Mouse (Mus musculus) urinary bladder, postnatal 36 days (tissue): ENCODE measurements around the gene Cacna2d1.
A peak's percentile ranks its signal among the peaks of the same experiment; 100 is the strongest.

Source experiments
- DNase-seq, 2 experiments: peaks; one replicate each; pipeline ENCODE4 v3.0.0; 2022; ENCODE audit warnings: low spot score in 2 of 2, mixed read lengths in 1 of 2

The Cacna2d1 gene

GRCm38 (mm10) chr5:16252738-16253513 is 318.4 kb downstream of the Cacna2d1 start:
- DNase-seq, result no peak

- no peak for DNase-seq
Measured at GRCm38 (mm10) chr5:16253768-16254167, 319.3 kb downstream of the Cacna2d1 start.

GRCm38 (mm10) chr5:16265385-16265784 is 330.9 kb downstream of the Cacna2d1 start:
- no peak for DNase-seq

- DNase-seq, result no peak
Measured at GRCm38 (mm10) chr5:16277058-16277457, 342.6 kb downstream of the Cacna2d1 start.

GRCm38 (mm10) chr5:16281229-16281628 is 346.7 kb downstream of the Cacna2d1 start:
- no peak for DNase-seq

GRCm38 (mm10) chr5:16293223-16293622 is 358.7 kb downstream of the Cacna2d1 start:
- no peak for DNase-seq

GRCm38 (mm10) chr5:16293825-16294224 is 359.3 kb downstream of the Cacna2d1 start:
- DNase-seq, result no peak

- DNase-seq, result no peak
Measured at GRCm38 (mm10) chr5:16294708-16295107, 360.2 kb downstream of the Cacna2d1 start.

- DNase-seq, result no peak
Measured at GRCm38 (mm10) chr5:16297170-16297771, 362.8 kb downstream of the Cacna2d1 start.

- no peak for DNase-seq
Measured at GRCm38 (mm10) chr5:16299631-16300030, 365.1 kb downstream of the Cacna2d1 start.

GRCm38 (mm10) chr5:16309168-16310006 is 374.9 kb downstream of the Cacna2d1 start:
- DNase-seq, result peak; percentile 60 to 62

- no peak for DNase-seq
Measured at GRCm38 (mm10) chr5:16314242-16314641, 379.8 kb downstream of the Cacna2d1 start.

- DNase-seq, result no peak
Measured at GRCm38 (mm10) chr5:16315983-16316390, 381.5 kb downstream of the Cacna2d1 start.

- DNase-seq, result no peak
Measured at GRCm38 (mm10) chr5:16317680-16318242, 383.3 kb downstream of the Cacna2d1 start.

GRCm38 (mm10) chr5:16326610-16327009 is 392.1 kb downstream of the Cacna2d1 start:
- DNase-seq, result no peak

- no peak for DNase-seq
Measured at GRCm38 (mm10) chr5:16345393-16345792, 410.9 kb downstream of the Cacna2d1 start.

- no peak for DNase-seq
Measured at GRCm38 (mm10) chr5:16355816-16356215, 421.3 kb downstream of the Cacna2d1 start.

GRCm38 (mm10) chr5:16357709-16358108 is 423.2 kb downstream of the Cacna2d1 start:
- no peak for DNase-seq

GRCm38 (mm10) chr5:16362076-16362475 is 427.6 kb downstream of the Cacna2d1 start:
- DNase-seq, result no peak

GRCm38 (mm10) chr5:16363171-16363570 is 428.7 kb downstream of the Cacna2d1 start:
- DNase-seq, result no peak

- DNase-seq, result no peak
Measured at GRCm38 (mm10) chr5:16370706-16371105, 436.2 kb downstream of the Cacna2d1 start.

- DNase-seq, result no peak
Measured at GRCm38 (mm10) chr5:16373966-16374365, 439.5 kb downstream of the Cacna2d1 start.
